Mouse (Mus musculus): Measurements from ENCODE around the gene Mast2. TPM values are rescaled to one million over a fixed set of nuclear protein-coding genes. Genes with fewer than 3 reads are reported as not detected.

Gene Mast2
- polyA plus RNA-seq, 1 experiment from 2014 or later, result 25.7 TPM

DNA sequence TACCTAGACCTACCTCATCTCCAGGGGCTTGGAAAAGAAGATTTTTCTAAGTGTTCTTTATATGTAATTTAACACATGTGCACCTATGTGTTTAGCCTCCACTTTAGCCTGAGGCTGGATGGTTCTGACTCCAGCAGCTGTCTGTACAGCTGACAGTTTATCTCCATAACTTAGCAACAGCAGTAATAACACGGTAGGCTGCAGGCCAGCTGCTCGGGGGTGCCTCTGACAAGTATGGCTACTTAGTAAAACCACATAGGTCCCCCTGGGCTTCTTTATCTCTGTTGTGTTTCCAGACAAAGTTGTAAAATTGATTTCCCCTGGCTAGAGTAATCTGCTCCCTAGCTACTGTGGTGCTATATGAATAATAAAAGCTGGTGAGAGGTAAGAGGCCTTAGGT, 19.5 kb upstream of the Mast2 start:
- Histone ChIP-seq H3K9me3 (ENCODE audit: control insufficient read depth, low read length) (no peaks in the 10 kb centered on the region), H3K4me3 (ENCODE audit: low read length) (no peak overlapping the region), H3K27ac (ENCODE audit: low read depth, low read length) (peak overlapping the region; percentile 11; the same call in 1 of the 2 replicates), H3K4me1 (ENCODE audit: control insufficient read depth, insufficient read depth, low read length) (no peaks in the 10 kb centered on the region), H3K27me3 (ENCODE audit: control insufficient read depth, insufficient read depth, low read length) (no peaks in the 10 kb centered on the region), H3K9ac (ENCODE audit: low read depth, low read length) (no peak overlapping the region), H3K36me3 (ENCODE audit: control insufficient read depth, insufficient read depth, low read length) (no peaks in the 10 kb centered on the region), H3K4me2 (replicated peaks; ENCODE audit: low read depth, low read length) (no peak overlapping the region)
- 24% methylated on average over 2 of the region's 2 CpGs for WGBS
- no peak for ATAC-seq (ENCODE audit: low FRiP score, low TSS enrichment)

GRCm38 (mm10) chr4:116481322-116481721, 17.3 kb upstream of the Mast2 start:
- H3K4me2 ChIP-seq (replicated peaks; ENCODE audit: low read depth, low read length), result no peak overlapping the region
- no peaks in the 10 kb centered on the region for H3K36me3 ChIP-seq (ENCODE audit: control insufficient read depth, insufficient read depth, low read length)
- H3K27me3 ChIP-seq (ENCODE audit: control insufficient read depth, insufficient read depth, low read length), result no peaks in the 10 kb centered on the region
- H3K9ac ChIP-seq (ENCODE audit: low read depth, low read length), result no peak overlapping the region
- WGBS, result 69% methylated on average over 2 of the region's 2 CpGs
- no peak overlapping the region for H3K4me3 ChIP-seq (ENCODE audit: low read length)
- no peaks in the 10 kb centered on the region for H3K4me1 ChIP-seq (ENCODE audit: control insufficient read depth, insufficient read depth, low read length)
- no peaks in the 10 kb centered on the region for H3K9me3 ChIP-seq (ENCODE audit: control insufficient read depth, low read length)
- no peak for ATAC-seq (ENCODE audit: low FRiP score, low TSS enrichment)
- H3K27ac ChIP-seq (ENCODE audit: low read depth, low read length), result no peak overlapping the region

DNA sequence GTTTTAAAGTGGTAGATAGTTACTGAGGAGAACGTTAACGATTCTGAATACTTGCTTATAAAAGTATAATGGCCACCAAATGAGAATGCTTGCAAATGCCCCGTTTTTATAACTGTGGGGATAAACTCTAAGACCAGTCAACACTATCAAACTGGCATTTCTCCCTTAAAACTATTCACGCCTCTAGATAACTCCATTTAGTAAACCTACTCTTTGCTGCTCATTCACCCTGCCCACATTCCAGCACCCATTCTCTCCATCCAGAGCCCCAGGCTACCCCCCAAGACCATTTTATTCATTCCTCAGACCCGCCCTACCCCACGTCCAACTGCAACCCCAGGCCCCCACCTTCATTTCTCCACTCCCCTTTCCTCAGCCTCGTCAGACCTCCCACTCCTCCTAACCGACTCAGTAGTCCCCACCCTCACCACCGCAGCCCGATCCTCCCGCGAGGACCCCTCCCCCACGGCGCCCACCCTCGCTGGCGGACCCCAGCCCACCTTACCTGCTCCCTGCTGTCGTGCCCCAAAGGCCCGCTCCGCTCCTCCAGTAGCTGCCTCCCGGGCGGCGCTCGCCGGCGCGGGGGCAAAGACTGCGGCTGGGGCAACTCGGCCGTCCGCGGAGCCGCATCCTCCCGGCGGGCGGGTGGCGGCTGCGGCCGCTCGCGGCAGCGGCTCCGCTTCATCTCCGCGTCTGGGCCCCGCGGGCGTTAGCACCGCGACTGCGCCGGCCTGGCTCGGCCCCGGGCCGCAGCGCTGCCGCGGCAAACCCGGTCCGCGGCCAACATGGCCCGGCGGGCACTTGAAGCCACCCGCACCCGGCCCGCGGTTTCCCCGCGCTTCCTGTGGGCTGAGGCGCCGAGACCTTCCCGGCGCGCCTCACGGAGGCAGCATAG, 505 bp downstream of the Mast2 start:
- Histone ChIP-seq H3K4me3 (ENCODE audit: low read length) (peak overlapping the region; percentile 98), H3K9ac (ENCODE audit: low read depth, low read length) (peak overlapping the region; percentile 93), H3K4me2 (replicated peaks; ENCODE audit: low read depth, low read length) (peak overlapping the region; percentile 69), H3K4me1 (ENCODE audit: control insufficient read depth, insufficient read depth, low read length) (peaks cover 13% of the 10 kb centered on the region), H3K9me3 (ENCODE audit: control insufficient read depth, low read length) (0 out of 2 replicates have a peak, but pooled peaks cover 4% of the 10 kb centered on the region), H3K27ac (ENCODE audit: low read depth, low read length) (peak overlapping the region; percentile 89), H3K27me3 (ENCODE audit: control insufficient read depth, insufficient read depth, low read length) (no peaks in the 10 kb centered on the region), H3K36me3 (ENCODE audit: control insufficient read depth, insufficient read depth, low read length) (no peaks in the 10 kb centered on the region)
- peak; percentile 68 for ATAC-seq (ENCODE audit: low FRiP score, low TSS enrichment)
- under 1% methylated on average over 59 of the region's 74 CpGs for WGBS

DNA sequence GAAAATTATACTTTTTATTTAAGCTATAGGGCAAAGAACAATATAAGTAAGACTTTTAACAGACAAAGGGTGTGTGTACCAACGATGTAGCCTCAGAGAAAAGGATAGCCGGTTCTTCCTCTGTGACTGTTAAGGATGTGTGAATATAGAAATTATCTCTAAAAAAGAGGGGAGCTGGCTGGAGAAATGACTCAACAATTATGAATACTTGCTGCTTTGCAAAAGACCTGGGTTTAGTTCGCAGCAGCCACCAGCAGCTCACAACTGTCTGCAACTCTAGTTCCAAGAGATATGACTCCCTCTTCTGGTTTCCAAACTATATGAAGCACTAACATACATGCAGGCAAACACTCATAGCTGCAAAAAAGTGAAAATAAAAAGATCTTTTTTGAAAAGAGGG, 2.0 kb downstream of the Mast2 start:
- Histone ChIP-seq H3K4me3 (ENCODE audit: low read length) (no peak overlapping the region), H3K9me3 (ENCODE audit: control insufficient read depth, low read length) (no peaks in the 10 kb centered on the region), H3K9ac (ENCODE audit: low read depth, low read length) (no peak overlapping the region), H3K4me2 (replicated peaks; ENCODE audit: low read depth, low read length) (no peak overlapping the region), H3K27me3 (ENCODE audit: control insufficient read depth, insufficient read depth, low read length) (no peaks in the 10 kb centered on the region), H3K4me1 (ENCODE audit: control insufficient read depth, insufficient read depth, low read length) (peaks cover 13% of the 10 kb centered on the region), H3K36me3 (ENCODE audit: control insufficient read depth, insufficient read depth, low read length) (no peaks in the 10 kb centered on the region), H3K27ac (ENCODE audit: low read depth, low read length) (no peak overlapping the region)
- WGBS, result 91% methylated on average over 3 of the region's 3 CpGs
- no peak for ATAC-seq (ENCODE audit: low FRiP score, low TSS enrichment)

- H3K27ac ChIP-seq (ENCODE audit: low read depth, low read length), result no peak overlapping the region
- no peaks in the 10 kb centered on the region for H3K9me3 ChIP-seq (ENCODE audit: control insufficient read depth, low read length)
- H3K4me1 ChIP-seq (ENCODE audit: control insufficient read depth, insufficient read depth, low read length), result no peaks in the 10 kb centered on the region
- H3K4me2 ChIP-seq (replicated peaks; ENCODE audit: low read depth, low read length), result no peak overlapping the region
- no peaks in the 10 kb centered on the region for H3K27me3 ChIP-seq (ENCODE audit: control insufficient read depth, insufficient read depth, low read length)
- no peak overlapping the region for H3K4me3 ChIP-seq (ENCODE audit: low read length)
- no peak overlapping the region for H3K9ac ChIP-seq (ENCODE audit: low read depth, low read length)
- no peaks in the 10 kb centered on the region for H3K36me3 ChIP-seq (ENCODE audit: control insufficient read depth, insufficient read depth, low read length)
- ATAC-seq (ENCODE audit: low FRiP score, low TSS enrichment), result no peak
Measured at GRCm38 (mm10) chr4:116451553-116451952, 12.4 kb downstream of the Mast2 start.

DNA sequence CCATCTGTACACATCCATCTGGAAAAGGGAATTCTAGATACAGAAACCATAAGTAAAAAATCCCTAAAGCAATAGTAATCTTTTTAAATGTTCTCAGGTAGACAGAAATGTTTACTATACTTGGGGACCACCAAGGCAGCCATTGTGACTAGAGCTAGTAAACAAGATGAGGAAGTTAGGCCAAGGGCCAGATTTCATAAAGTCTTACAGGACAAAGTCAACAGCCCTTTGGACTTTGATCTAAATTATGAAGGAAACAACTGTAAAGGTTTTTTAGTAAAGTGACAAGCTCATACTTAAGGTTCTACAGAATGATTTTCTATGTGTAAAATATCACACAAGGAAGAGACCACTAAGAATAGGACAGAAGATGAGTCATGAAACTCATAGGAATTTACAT, 14.0 kb downstream of the Mast2 start:
- Histone ChIP-seq H3K27me3 (ENCODE audit: control insufficient read depth, insufficient read depth, low read length) (no peaks in the 10 kb centered on the region), H3K4me1 (ENCODE audit: control insufficient read depth, insufficient read depth, low read length) (no peaks in the 10 kb centered on the region), H3K4me3 (ENCODE audit: low read length) (no peak overlapping the region), H3K9ac (ENCODE audit: low read depth, low read length) (no peak overlapping the region), H3K4me2 (replicated peaks; ENCODE audit: low read depth, low read length) (no peak overlapping the region), H3K9me3 (ENCODE audit: control insufficient read depth, low read length) (no peaks in the 10 kb centered on the region), H3K27ac (ENCODE audit: low read depth, low read length) (no peak overlapping the region), H3K36me3 (ENCODE audit: control insufficient read depth, insufficient read depth, low read length) (no peaks in the 10 kb centered on the region)
- no peak for ATAC-seq (ENCODE audit: low FRiP score, low TSS enrichment)

DNA sequence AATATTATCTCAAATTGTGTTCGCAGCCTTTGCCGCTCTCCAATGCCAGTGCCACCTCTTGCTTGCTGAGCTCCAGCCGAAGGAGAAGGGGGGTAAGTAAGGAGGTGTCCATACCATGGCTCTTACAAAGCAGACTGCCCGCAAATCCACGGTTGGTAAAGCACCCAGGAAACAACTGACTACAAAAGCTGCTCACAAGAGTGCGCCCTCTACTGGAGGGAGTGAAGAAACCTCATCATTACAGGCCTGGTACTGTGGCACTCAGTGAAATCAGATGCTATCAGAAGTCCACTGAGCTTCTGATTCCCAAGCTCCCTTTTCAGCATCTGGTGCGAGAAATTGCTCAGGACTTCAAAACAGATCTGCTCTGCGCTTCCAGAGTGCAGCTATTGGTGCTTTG, 15.3 kb downstream of the Mast2 start:
- H3K27ac ChIP-seq (ENCODE audit: low read depth, low read length), result no peak overlapping the region
- H3K9me3 ChIP-seq (ENCODE audit: control insufficient read depth, low read length), result no peaks in the 10 kb centered on the region
- no peaks in the 10 kb centered on the region for H3K27me3 ChIP-seq (ENCODE audit: control insufficient read depth, insufficient read depth, low read length)
- H3K36me3 ChIP-seq (ENCODE audit: control insufficient read depth, insufficient read depth, low read length), result no peaks in the 10 kb centered on the region
- H3K4me3 ChIP-seq (ENCODE audit: low read length), result no peak overlapping the region
- no peak for ATAC-seq (ENCODE audit: low FRiP score, low TSS enrichment)
- no peak overlapping the region for H3K4me2 ChIP-seq (replicated peaks; ENCODE audit: low read depth, low read length)
- no peaks in the 10 kb centered on the region for H3K4me1 ChIP-seq (ENCODE audit: control insufficient read depth, insufficient read depth, low read length)
- no peak overlapping the region for H3K9ac ChIP-seq (ENCODE audit: low read depth, low read length)
- 60% methylated on average over 8 of the region's 8 CpGs for WGBS

DNA sequence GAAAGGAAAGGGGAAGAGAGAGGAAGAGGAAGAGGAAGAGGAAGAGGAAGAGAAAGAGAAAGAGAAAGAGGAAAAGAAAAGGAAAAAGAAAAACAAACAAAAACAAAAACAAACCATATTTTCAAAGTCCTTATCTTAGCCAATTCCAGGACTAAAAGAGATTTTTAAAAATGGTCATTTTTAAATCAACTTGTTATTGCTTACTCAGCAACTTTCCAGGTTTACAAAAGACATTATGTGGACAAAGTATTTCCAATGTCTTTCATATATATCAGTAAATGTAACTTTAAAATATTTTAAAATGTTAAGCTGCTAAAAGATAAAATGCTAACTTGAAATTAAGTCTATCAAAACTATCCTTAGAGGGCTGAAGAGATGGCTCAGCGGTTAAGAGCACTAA, 24.6 kb downstream of the Mast2 start:
- no peak overlapping the region for H3K4me2 ChIP-seq (replicated peaks; ENCODE audit: low read depth, low read length)
- H3K9me3 ChIP-seq (ENCODE audit: control insufficient read depth, low read length), result no peaks in the 10 kb centered on the region
- no peak overlapping the region for H3K4me3 ChIP-seq (ENCODE audit: low read length)
- H3K27ac ChIP-seq (ENCODE audit: low read depth, low read length), result no peak overlapping the region
- no peak overlapping the region for H3K9ac ChIP-seq (ENCODE audit: low read depth, low read length)
- ATAC-seq (ENCODE audit: low FRiP score, low TSS enrichment), result no peak
- H3K4me1 ChIP-seq (ENCODE audit: control insufficient read depth, insufficient read depth, low read length), result no peaks in the 10 kb centered on the region
- H3K36me3 ChIP-seq (ENCODE audit: control insufficient read depth, insufficient read depth, low read length), result no peaks in the 10 kb centered on the region
- H3K27me3 ChIP-seq (ENCODE audit: control insufficient read depth, insufficient read depth, low read length), result no peaks in the 10 kb centered on the region
- WGBS, result 92% methylated on average over 1 of the region's 1 CpGs

DNA sequence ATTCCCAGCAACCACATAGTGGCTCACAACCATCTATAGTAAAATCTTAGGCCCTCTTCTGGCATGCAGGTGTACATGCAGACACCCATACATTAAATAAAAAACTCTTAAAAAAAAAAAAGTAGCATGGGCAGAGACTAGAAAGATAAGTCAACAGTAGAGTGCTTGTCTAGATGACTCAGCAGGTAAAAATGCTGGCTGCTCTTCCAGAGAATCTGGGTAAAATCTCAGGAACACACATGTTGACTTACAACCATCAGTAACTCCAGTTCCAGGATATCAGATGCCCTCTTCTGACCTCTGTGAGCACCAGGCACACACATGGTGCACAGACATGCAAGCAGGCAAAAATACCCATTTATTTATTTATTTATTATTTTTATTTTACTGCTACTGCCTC, 25.4 kb downstream of the Mast2 start:
- no peak overlapping the region for H3K27ac ChIP-seq (ENCODE audit: low read depth, low read length)
- H3K4me2 ChIP-seq (replicated peaks; ENCODE audit: low read depth, low read length), result no peak overlapping the region
- H3K27me3 ChIP-seq (ENCODE audit: control insufficient read depth, insufficient read depth, low read length), result no peaks in the 10 kb centered on the region
- no peaks in the 10 kb centered on the region for H3K9me3 ChIP-seq (ENCODE audit: control insufficient read depth, low read length)
- H3K9ac ChIP-seq (ENCODE audit: low read depth, low read length), result no peak overlapping the region
- no peak for ATAC-seq (ENCODE audit: low FRiP score, low TSS enrichment)
- H3K4me1 ChIP-seq (ENCODE audit: control insufficient read depth, insufficient read depth, low read length), result no peaks in the 10 kb centered on the region
- no peaks in the 10 kb centered on the region for H3K36me3 ChIP-seq (ENCODE audit: control insufficient read depth, insufficient read depth, low read length)
- no peak overlapping the region for H3K4me3 ChIP-seq (ENCODE audit: low read length)
